Mouse (Mus musculus): Measurements from ENCODE around the gene Stap1. TPM values are rescaled to one million over a fixed set of nuclear protein-coding genes. Genes with fewer than 3 reads are reported as not detected.

Stap1 gene
- 0.06 and 0.31 TPM in 2 replicates for polyA plus RNA-seq (2016; fragmentation: Nextera tagmentation; extraction: Ambion mirVana)

DNA sequence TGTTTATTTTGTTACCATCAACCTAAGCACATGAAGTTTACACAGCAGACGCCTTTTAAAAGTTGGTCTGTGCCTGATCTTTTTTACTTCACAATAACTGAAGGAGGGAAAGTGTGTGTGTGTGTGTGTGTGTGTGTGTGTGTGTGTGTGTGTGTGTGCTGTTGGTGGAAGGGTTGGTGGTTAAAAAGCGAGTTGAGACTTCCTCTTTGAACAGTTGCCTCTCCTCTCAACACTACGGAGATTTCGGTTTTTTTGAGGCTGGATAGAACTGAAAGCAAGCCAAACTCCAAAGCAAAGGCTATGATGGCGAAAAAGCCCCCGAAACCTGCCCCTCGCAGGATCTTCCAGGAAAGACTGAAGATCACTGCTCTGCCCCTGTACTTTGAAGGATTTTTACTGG, at the start of gene Stap1:
Stap1 (plus strand) TSS at position 209 of the 400 bp plus-strand sequence.
- no peak for ATAC-seq (ENCODE audit: low FRiP score)

DNA sequence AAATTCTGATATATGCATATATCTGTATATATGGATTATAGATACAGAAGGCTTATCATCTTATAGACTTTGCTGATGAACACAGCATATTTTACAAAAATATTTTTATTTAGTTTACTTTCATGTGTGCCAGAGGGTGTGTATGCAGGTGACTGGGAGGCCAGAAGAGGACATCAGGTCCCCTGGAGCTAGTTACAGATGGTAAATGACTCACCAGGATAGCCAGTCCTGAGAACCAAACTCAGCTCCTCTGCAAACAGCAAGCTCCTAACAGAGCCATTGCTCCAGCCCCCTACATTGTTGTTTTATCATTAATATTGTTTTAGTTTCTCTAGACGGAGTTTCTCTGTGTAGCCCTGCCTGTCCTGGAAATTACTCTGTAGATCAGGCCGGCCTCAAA, 41.7 kb upstream of the Stap1 start:
- peaks cover 52% of the 10 kb centered on the region for H3K36me3 ChIP-seq (replicated peaks)
- H3K4me1 ChIP-seq, result no peaks in the 10 kb centered on the region
- no peak overlapping the region for H3K9ac ChIP-seq
- ATAC-seq (ENCODE audit: low FRiP score), result no peak
- no peak overlapping the region for H3K4me2 ChIP-seq
- no peaks in the 10 kb centered on the region for H3K9me3 ChIP-seq
- no peak overlapping the region for H3K4me3 ChIP-seq (replicated peaks)
- no peak overlapping the region for H3K27ac ChIP-seq
- H3K27me3 ChIP-seq, result no peaks in the 10 kb centered on the region
- 87% methylated on average over 2 of the region's 2 CpGs for WGBS

More for the DNA sequence above, at the start of gene Stap1:
- no peak within 1 kb of the TSS for H3K4me3 ChIP-seq (replicated peaks)
- H3K9ac ChIP-seq, result no peak within 1 kb of the TSS
- H3K9me3 ChIP-seq, result no peaks in the 10 kb centered on the region
- H3K27ac ChIP-seq, result no peak within 1 kb of the TSS
- H3K4me2 ChIP-seq, result no peak within 1 kb of the TSS
- no peaks in the 10 kb centered on the region for H3K4me1 ChIP-seq
- no peaks in the 10 kb centered on the region for H3K27me3 ChIP-seq
- H3K36me3 ChIP-seq (replicated peaks), result no peaks in the 10 kb centered on the region
- WGBS, result 80% methylated on average over 7 of the region's 7 CpGs

DNA sequence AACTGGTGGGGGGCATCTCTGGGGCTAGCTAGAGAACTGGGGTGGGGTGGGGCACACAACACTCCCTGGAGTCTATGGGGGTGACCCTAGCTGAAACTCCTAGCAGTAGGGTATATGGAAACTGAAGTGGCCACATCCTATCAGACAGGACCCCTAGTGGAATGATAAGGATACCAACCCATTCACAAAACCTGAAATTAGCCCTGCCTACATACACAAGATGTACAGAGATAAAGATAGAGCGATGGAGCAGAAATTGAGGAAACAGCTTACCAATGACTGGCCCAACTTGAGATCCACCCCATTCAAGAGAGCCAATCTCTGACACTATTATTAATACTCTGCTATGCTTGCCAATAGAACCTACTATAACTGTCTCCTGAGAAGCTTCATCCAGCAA, 8.0 kb upstream of the Stap1 start:
- Histone ChIP-seq H3K9ac (no peak overlapping the region), H3K4me2 (peak overlapping the region; percentile 60), H3K36me3 (replicated peaks) (no peaks in the 10 kb centered on the region), H3K4me1 (peaks cover 13% of the 10 kb centered on the region), H3K27me3 (no peaks in the 10 kb centered on the region), H3K4me3 (replicated peaks) (peak overlapping the region; percentile 79; the same call in 1 of the 2 replicates), H3K27ac (no peak overlapping the region), H3K9me3 (no peaks in the 10 kb centered on the region)
- WGBS, result 100% methylated on average over 1 of the region's 1 CpGs
- ATAC-seq (ENCODE audit: low FRiP score), result no peak

DNA sequence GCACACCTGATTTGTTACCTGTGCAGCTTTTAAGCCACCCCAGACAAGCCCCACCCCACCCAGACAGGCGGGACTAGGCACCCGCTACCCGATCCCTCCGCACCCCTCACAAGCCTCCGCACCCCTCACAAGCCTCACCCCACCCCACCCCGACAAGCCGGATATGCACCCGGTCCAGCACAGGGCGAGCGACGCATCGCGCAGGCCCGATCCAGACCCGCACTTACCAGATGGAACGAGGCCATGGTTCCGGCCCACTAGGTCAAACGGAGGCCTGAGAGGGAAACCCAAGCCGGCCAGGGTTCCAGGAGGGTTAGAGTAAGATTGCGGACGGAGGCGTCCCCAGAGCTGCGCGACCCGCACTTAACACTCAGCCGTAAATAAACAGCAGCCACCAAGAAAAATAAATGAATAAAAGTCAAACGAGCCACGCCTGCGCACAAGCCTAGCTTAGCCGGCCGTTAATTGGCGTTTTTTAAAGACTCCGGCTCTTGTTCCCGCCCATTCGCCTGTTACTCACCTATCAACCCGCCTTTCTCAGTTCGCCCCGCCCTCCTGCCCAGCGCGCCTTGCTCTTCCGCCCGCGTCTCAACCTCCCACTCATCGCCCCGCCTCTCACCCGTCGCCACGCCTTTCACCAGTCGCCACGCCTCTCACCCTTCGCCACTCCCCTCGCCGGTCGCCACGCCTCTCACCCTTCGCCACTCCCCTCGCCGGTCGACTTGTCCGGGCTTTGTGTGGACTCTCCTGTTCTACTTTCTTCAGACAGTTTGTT, 6.3 kb upstream of the Stap1 start, which contains the start of gene Cenpc1:
Cenpc1 (minus strand) TSS at position 483 of the 775 bp plus-strand sequence.
- ATAC-seq (ENCODE audit: low FRiP score), result peak; percentile 97
- Histone ChIP-seq H3K9me3 (no peaks in the 10 kb centered on the region), H3K4me2 (peak within 1 kb of the TSS; percentile 60), H3K4me3 (replicated peaks) (peak within 1 kb of the TSS; percentile 79), H3K27ac (peak within 1 kb of the TSS; percentile 89), H3K27me3 (no peaks in the 10 kb centered on the region), H3K36me3 (replicated peaks) (no peaks in the 10 kb centered on the region), H3K9ac (peak within 1 kb of the TSS; percentile 92), H3K4me1 (peaks cover 13% of the 10 kb centered on the region)
- under 1% methylated on average over 60 of the region's 60 CpGs for WGBS

DNA sequence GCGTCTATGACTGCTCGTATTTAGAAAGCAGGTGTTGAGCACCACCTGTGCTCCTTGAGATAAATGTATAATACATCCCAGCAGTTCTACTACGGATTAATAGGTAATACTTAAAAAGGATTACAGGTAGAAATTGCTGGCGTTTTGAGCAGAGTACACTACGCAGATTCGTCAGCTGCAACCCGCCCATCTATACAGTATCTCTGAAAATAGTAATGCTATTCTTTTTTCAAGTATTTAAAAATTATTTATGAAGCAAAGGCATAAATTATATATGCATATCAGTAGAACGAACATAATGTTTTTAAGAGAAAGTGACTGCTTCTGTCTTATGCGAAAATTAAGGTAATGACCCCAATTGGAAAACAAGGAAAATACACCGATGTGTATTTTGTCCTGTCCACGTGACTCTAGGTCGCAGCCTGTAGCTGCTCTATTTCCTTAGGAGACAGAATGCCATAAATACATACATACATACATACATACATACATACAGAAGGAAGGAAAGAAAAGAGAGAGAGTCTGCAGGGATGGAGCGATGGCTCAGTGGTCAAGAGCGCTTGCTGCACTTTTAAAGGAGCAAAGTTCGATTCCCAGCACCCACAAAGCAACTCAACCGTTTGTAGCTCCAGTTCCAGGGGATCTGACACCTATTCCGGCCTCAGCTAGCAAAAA, 5.5 kb upstream of the Stap1 start:
- no peaks in the 10 kb centered on the region for H3K27me3 ChIP-seq
- H3K4me2 ChIP-seq, result peak overlapping the region; percentile 60
- peaks cover 13% of the 10 kb centered on the region for H3K4me1 ChIP-seq
- H3K9ac ChIP-seq, result no peak overlapping the region; the same call in 1 of the 2 replicates
- under 1% methylated on average over 17 of the region's 17 CpGs for WGBS
- H3K27ac ChIP-seq, result peak overlapping the region; percentile 89
- no peaks in the 10 kb centered on the region for H3K9me3 ChIP-seq
- H3K36me3 ChIP-seq (replicated peaks), result no peaks in the 10 kb centered on the region
- H3K4me3 ChIP-seq (replicated peaks), result peak overlapping the region; percentile 79
- ATAC-seq (ENCODE audit: low FRiP score), result peak; percentile 34; the same call in 1 of the 2 replicates

DNA sequence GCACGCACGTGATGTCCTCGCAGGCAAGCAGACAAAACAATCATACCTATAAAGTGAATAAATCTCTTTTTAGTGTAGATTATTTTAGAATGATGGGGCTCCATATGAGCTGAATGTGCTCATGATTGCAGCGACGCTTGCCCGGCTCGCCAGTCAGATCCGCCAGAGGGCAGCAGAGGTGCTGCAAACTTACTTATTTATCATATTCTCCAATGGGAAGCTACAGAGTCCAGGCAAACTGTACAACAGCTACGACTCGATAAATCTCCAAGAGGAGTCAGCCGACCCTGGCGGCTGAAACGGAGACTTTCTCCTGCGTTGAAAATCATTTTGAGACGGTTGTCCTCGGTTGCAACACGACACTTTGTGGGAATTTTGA, 5.0 kb upstream of the Stap1 start:
- H3K4me3 ChIP-seq (replicated peaks), result peak overlapping the region; percentile 79
- peak; percentile 40 for ATAC-seq (ENCODE audit: low FRiP score)
- peak overlapping the region; percentile 60 for H3K4me2 ChIP-seq
- WGBS, result under 1% methylated on average over 17 of the region's 17 CpGs
- no peaks in the 10 kb centered on the region for H3K9me3 ChIP-seq
- H3K4me1 ChIP-seq, result peaks cover 13% of the 10 kb centered on the region
- H3K36me3 ChIP-seq (replicated peaks), result no peaks in the 10 kb centered on the region
- H3K27me3 ChIP-seq, result no peaks in the 10 kb centered on the region
- 0 out of 2 replicates have a peak overlapping the region, but pooled peaks have one; percentile 29 for H3K9ac ChIP-seq
- peak overlapping the region; percentile 36; the same call in 1 of the 2 replicates for H3K27ac ChIP-seq

DNA sequence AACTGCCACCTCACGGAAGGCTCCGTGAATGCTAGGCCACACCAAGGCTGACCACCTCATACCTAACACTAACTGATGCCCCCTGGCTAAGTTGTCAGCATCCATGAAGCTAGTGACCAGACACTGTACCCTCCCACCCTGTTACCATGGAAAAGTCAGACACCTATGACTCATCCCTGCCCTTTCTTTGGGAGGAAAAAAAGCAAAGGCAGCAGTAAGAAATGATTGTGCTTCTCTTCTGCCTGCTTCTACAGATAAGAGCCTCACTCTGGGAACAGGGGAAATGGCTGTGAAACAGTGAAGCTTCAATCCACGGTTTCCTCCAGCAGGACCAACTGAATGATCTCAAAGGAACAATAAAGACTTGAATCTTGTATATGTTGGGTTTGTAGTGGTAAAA, 3.1 kb upstream of the Stap1 start:
- Histone ChIP-seq H3K4me1 (peaks cover 10% of the 10 kb centered on the region), H3K9me3 (no peaks in the 10 kb centered on the region), H3K27me3 (no peaks in the 10 kb centered on the region), H3K9ac (no peak overlapping the region), H3K27ac (no peak overlapping the region), H3K4me2 (no peak overlapping the region), H3K4me3 (replicated peaks) (no peak overlapping the region), H3K36me3 (replicated peaks) (no peaks in the 10 kb centered on the region)
- ATAC-seq (ENCODE audit: low FRiP score), result no peak
- WGBS, result 85% methylated on average over 3 of the region's 3 CpGs

DNA sequence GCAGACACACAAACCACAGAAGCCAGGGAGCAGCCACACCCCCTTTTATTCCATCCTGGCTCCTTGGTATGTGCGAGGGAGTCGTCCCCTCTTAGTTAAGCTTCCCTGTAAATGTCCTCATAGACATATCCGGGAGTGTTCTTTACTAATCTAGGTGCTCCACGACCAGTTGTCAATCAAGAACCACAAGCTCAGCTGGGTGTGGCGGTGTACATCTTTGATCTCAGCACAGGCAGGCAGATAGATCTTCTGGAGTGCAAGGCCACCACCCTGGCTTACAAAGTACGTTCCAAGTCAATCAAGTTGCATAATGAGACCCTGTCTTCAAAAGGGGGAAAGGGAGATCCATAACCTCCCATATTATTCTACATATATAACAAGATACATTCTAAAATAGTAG, 2.4 kb upstream of the Stap1 start:
- Histone ChIP-seq H3K4me1 (peaks cover 3% of the 10 kb centered on the region), H3K27ac (no peak overlapping the region), H3K9me3 (no peaks in the 10 kb centered on the region), H3K27me3 (no peaks in the 10 kb centered on the region), H3K4me3 (replicated peaks) (no peak overlapping the region), H3K4me2 (no peak overlapping the region), H3K9ac (no peak overlapping the region), H3K36me3 (replicated peaks) (no peaks in the 10 kb centered on the region)
- 80% methylated on average over 6 of the region's 6 CpGs for WGBS
- no peak for ATAC-seq (ENCODE audit: low FRiP score)

DNA sequence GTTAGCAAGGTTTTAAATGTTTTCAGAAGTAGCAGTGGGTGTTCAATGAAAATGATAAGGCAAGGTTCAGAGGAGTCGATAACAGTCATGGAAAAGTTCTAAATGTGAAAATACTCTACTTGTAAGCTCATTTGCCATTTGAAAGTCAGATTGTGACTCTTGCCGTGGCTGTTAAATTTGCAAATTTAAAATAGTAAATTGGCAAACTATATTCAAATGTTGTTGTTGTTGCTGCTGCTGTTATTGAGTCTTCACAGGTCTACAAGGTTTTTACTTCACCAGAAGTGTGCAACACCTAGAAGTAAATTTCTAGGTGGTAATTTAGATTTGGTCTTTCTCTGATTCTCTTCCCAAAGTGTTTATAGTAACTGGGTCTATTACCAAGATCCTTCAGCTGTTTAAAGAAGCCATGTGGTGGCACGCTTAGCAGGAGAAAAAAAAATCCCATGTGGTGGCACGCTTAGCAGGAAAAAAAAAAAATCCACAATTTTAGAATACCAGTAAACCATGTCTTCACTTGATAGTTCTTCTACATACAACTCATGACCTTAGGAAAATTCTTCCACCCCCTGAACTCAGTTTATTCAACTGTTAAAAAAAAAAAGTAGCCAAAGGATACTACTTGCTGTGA, 1.3 kb downstream of the Stap1 start:
- H3K9me3 ChIP-seq, result no peaks in the 10 kb centered on the region
- WGBS, result 86% methylated on average over 4 of the region's 4 CpGs
- no peak overlapping the region for H3K9ac ChIP-seq
- no peak overlapping the region for H3K27ac ChIP-seq
- no peak overlapping the region for H3K4me2 ChIP-seq
- H3K27me3 ChIP-seq, result no peaks in the 10 kb centered on the region
- no peaks in the 10 kb centered on the region for H3K36me3 ChIP-seq (replicated peaks)
- H3K4me1 ChIP-seq, result no peaks in the 10 kb centered on the region
- ATAC-seq (ENCODE audit: low FRiP score), result no peak
- no peak overlapping the region for H3K4me3 ChIP-seq (replicated peaks)

DNA sequence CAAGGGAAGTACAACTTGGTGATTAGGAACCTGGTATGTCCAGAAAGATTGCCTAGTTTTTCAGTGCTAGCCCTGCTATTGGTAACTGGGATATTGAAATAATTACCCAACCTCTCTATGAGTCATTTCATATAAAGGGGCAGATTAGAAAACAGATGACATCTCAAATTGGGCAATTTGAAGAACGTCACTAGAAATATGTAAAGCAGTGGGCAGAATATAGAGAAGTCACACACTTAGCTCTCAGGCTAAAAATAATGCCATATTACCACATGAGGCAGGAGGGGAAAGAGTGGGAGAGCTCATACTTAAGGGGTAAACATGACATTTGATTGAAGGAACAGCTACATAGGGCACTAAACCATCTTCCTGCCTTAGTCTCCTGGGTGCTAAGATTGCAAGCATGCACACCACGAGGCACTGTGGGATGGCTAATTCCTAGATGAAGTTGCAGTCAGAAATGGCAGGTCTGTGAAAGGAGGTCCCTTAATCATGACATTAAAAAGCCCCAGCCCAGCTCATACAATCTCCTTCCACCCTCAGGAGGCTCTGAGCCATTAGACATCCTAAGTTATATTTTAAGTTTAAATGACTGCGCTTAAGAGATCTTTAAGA, 7.3 kb downstream of the Stap1 start:
- WGBS, result 87% methylated on average over 3 of the region's 3 CpGs
- Histone ChIP-seq H3K36me3 (replicated peaks) (no peaks in the 10 kb centered on the region), H3K4me3 (replicated peaks) (no peak overlapping the region), H3K27me3 (no peaks in the 10 kb centered on the region), H3K4me1 (no peaks in the 10 kb centered on the region), H3K9ac (no peak overlapping the region), H3K9me3 (no peaks in the 10 kb centered on the region), H3K27ac (no peak overlapping the region), H3K4me2 (no peak overlapping the region)
- no peak for ATAC-seq (ENCODE audit: low FRiP score)

DNA sequence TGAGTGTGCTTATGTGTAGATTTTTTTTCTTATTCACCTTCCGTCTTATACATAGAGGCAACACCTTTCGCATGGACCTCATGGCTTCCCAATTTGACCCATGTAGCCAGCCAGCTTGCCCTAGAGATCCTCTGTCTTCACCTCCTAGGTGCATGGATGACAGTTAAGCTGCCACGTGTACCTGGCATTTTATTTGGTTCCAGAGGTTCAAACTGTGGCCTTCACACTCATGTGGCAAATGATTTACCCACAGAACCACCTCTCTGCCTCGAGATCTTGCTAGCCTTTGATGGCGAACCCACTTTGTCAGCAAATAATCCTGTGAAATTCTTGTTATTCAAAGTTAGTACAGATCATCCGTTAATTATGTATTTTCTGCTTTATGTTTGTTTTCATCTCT, 12.4 kb downstream of the Stap1 start:
- no peak for ATAC-seq (ENCODE audit: low FRiP score)
- H3K9me3 ChIP-seq, result no peaks in the 10 kb centered on the region
- H3K27me3 ChIP-seq, result no peaks in the 10 kb centered on the region
- H3K4me1 ChIP-seq, result no peaks in the 10 kb centered on the region
- WGBS, result 87% methylated on average over 6 of the region's 6 CpGs
- H3K9ac ChIP-seq, result no peak overlapping the region
- H3K4me2 ChIP-seq, result no peak overlapping the region
- H3K27ac ChIP-seq, result no peak overlapping the region
- H3K4me3 ChIP-seq (replicated peaks), result no peak overlapping the region
- no peaks in the 10 kb centered on the region for H3K36me3 ChIP-seq (replicated peaks)

DNA sequence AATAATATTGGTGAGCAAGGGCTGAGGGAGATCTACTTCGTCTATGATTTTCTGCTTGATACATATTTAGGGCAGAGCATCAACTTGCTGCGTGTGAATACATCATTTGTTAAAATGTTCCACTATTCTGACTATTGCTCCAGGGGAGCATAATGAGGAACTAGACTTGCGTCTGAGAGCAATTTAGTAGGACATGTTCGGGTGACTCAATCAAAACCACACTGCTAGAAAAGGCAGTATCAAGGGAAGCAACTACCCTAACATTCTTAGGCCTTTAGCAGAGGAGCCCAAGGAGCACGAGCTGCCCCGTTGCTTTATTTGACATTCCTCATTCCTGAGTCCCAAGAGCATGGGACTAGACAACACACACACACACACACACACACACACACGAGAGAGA, 13.4 kb downstream of the Stap1 start:
- H3K36me3 ChIP-seq (replicated peaks), result no peaks in the 10 kb centered on the region
- 84% methylated on average over 7 of the region's 7 CpGs for WGBS
- H3K27me3 ChIP-seq, result no peaks in the 10 kb centered on the region
- H3K9ac ChIP-seq, result no peak overlapping the region
- no peak for ATAC-seq (ENCODE audit: low FRiP score)
- no peak overlapping the region for H3K4me2 ChIP-seq
- H3K27ac ChIP-seq, result no peak overlapping the region
- no peaks in the 10 kb centered on the region for H3K9me3 ChIP-seq
- H3K4me3 ChIP-seq (replicated peaks), result no peak overlapping the region
- no peaks in the 10 kb centered on the region for H3K4me1 ChIP-seq

Data from forebrain, embryonic 12.5 days (tissue).